Mouse (Mus musculus): ENCODE results near the gene Ank2.

- TF ChIP-seq CTCF (IDR thresholded peaks at IDR 0.05; ENCODE audit: low read depth, low read length) (no peak), POLR2A (IDR thresholded peaks at IDR 0.05; ENCODE audit: extremely low read depth, insufficient read depth, low read length) (no peak)
Measured at GRCm38 (mm10) chr3:127374190-127374710, 124.9 kb downstream of the Ank2 start.

Data from liver, adult 2 months (tissue).